Mouse (Mus musculus): ENCODE data around the gene Postn. TPM values are rescaled to one million over a fixed set of nuclear protein-coding genes. Genes with fewer than 3 reads are reported as not detected.

The Postn gene
- 1,000 to 10,000 TPM; 1,491 to 1,618 TPM for total RNA-seq (2021)
- long read RNA-seq, experiment 1, transcript Postn-202 (23 exons, 2,670 nt): minor isoform, 33 of 245 reads
- long read RNA-seq, experiment 1, transcript Postn-201 (22 exons, 3,189 nt): minor isoform, 8 of 245 reads
- long read RNA-seq, experiment 1, transcript Postn-203 (22 exons, 3,205 nt): major isoform, 59 of 245 reads
- long read RNA-seq, experiment 1, transcript Postn-204 (21 exons, 3,121 nt): major isoform, 59 of 245 reads
- long read RNA-seq, experiment 1, partial matches to known transcripts: 70 of 245 reads
- long read RNA-seq, experiment 1, other reads (novel, unspliced or antisense): 11 of 245 reads
- long read RNA-seq, experiment 2, transcript Postn-202 (23 exons, 2,670 nt): minor isoform, 49 of 302 reads
- long read RNA-seq, experiment 2, transcript Postn-203 (22 exons, 3,205 nt): major isoform, 79 of 302 reads
- long read RNA-seq, experiment 2, transcript Postn-201 (22 exons, 3,189 nt): minor isoform, 13 of 302 reads
- long read RNA-seq, experiment 2, transcript Postn-204 (21 exons, 3,121 nt): minor isoform, 78 of 302 reads
- long read RNA-seq, experiment 2, partial matches to known transcripts: 52 of 302 reads
- long read RNA-seq, experiment 2, other reads (novel, unspliced or antisense): 20 of 302 reads

- DNase-seq (ENCODE audit: low spot score in 2 of 2): peak; percentile 57 to 81
Measured at GRCm38 (mm10) chr3:54360897-54361296, at the start of gene Postn. Postn (plus strand) TSS chr3:54361109.

- no peak for DNase-seq (ENCODE audit: low spot score in 2 of 2)
Measured at GRCm38 (mm10) chr3:54314055-54314454, 46.9 kb upstream of the Postn start.

GRCm38 (mm10) chr3:54352891-54353652 is 7.8 kb upstream of the Postn start:
- DNase-seq (ENCODE audit: low spot score in 2 of 2): peak; percentile 57 to 70

- DNase-seq (ENCODE audit: low spot score in 2 of 2): no peak
Measured at GRCm38 (mm10) chr3:54357561-54357960, 3.3 kb upstream of the Postn start.

GRCm38 (mm10) chr3:54358463-54359189 is 2.3 kb upstream of the Postn start:
- DNase-seq (ENCODE audit: low spot score in 2 of 2): peak; percentile 21 to 53

GRCm38 (mm10) chr3:54361656-54362055 is 747 bp downstream of the Postn start:
- no peak for DNase-seq (ENCODE audit: low spot score in 2 of 2)

GRCm38 (mm10) chr3:54371015-54371414 is 10.1 kb downstream of the Postn start:
- DNase-seq (ENCODE audit: low spot score in 2 of 2): no peak

GRCm38 (mm10) chr3:54372625-54373024 is 11.7 kb downstream of the Postn start:
- DNase-seq (ENCODE audit: low spot score in 2 of 2): no peak

GRCm38 (mm10) chr3:54376014-54376413 is 15.1 kb downstream of the Postn start:
- no peak for DNase-seq (ENCODE audit: low spot score in 2 of 2)

GRCm38 (mm10) chr3:54377647-54378046 is 16.7 kb downstream of the Postn start:
- no peak for DNase-seq (ENCODE audit: low spot score in 2 of 2)

GRCm38 (mm10) chr3:54378135-54378534 is 17.2 kb downstream of the Postn start:
- DNase-seq (ENCODE audit: low spot score in 2 of 2): no peak

- no peak for DNase-seq (ENCODE audit: low spot score in 2 of 2)
Measured at GRCm38 (mm10) chr3:54379981-54380380, 19.1 kb downstream of the Postn start.

GRCm38 (mm10) chr3:54399321-54399720 is 38.4 kb downstream of the Postn start:
- no peak for DNase-seq (ENCODE audit: low spot score in 2 of 2)

- no peak for DNase-seq (ENCODE audit: low spot score in 2 of 2)
Measured at GRCm38 (mm10) chr3:54399911-54400310, 39.0 kb downstream of the Postn start.

GRCm38 (mm10) chr3:54400617-54401016 is 39.7 kb downstream of the Postn start:
- DNase-seq (ENCODE audit: low spot score in 2 of 2): no peak

GRCm38 (mm10) chr3:54401706-54402105 is 40.8 kb downstream of the Postn start:
- DNase-seq (ENCODE audit: low spot score in 2 of 2): no peak

- no peak for DNase-seq (ENCODE audit: low spot score in 2 of 2)
Measured at GRCm38 (mm10) chr3:54403791-54404190, 42.9 kb downstream of the Postn start.

GRCm38 (mm10) chr3:54406567-54406966 is 45.7 kb downstream of the Postn start:
- DNase-seq (ENCODE audit: low spot score in 2 of 2): no peak

GRCm38 (mm10) chr3:54411052-54411451 is 50.1 kb downstream of the Postn start:
- no peak for DNase-seq (ENCODE audit: low spot score in 2 of 2)

GRCm38 (mm10) chr3:54412885-54413583 is 52.1 kb downstream of the Postn start:
- peak in 1 of 2 experiments; percentile 26 for DNase-seq (ENCODE audit: low spot score in 2 of 2)

GRCm38 (mm10) chr3:54413584-54413897 is 52.6 kb downstream of the Postn start:
- no peak for DNase-seq (ENCODE audit: low spot score in 2 of 2)

All from gastrocnemius, postnatal 4 days (tissue).